Mouse (Mus musculus) gonadal fat pad, adult 2 months (tissue): ENCODE data around the gene Zfp758. TPM values are rescaled to one million over a fixed set of nuclear protein-coding genes. Genes with fewer than 3 reads are reported as not detected.
"Not testable (repeated sequence)": the region's sequence is repeated elsewhere in the genome, so short reads cannot be mapped to it uniquely, and the experiment has no call there.

Experiments used
- DNase-seq: peaks from one replicate; pipeline ENCODE4 v3.0.0-alpha.2; 2012; ENCODE audit warnings: low read depth
- polyA plus RNA-seq: library from polyadenylated mRNA; depleted of rRNA; stranded (reverse); fragments of >200 nt; gene quantifications from 2 replicates; pipeline ENCODE4 v1.2.3, GENCODE M21; 2012; rRNA removed

The Zfp758 gene
- 0.74 and 1.0 TPM in 2 replicates for polyA plus RNA-seq

- peak; percentile 16 for DNase-seq
Observed at GRCm38 (mm10) chr17:22361101-22361781, at the start of gene Zfp758, which contains the start of gene Zfp944. TSS of gene Zfp758 (plus strand) at chr17:22361453. TSS of gene Zfp944 (minus strand) at chr17:22361400.

- DNase-seq, result not testable (repeated sequence)
Observed at GRCm38 (mm10) chr17:22314219-22314618, 47.0 kb upstream of the Zfp758 start.

DNA sequence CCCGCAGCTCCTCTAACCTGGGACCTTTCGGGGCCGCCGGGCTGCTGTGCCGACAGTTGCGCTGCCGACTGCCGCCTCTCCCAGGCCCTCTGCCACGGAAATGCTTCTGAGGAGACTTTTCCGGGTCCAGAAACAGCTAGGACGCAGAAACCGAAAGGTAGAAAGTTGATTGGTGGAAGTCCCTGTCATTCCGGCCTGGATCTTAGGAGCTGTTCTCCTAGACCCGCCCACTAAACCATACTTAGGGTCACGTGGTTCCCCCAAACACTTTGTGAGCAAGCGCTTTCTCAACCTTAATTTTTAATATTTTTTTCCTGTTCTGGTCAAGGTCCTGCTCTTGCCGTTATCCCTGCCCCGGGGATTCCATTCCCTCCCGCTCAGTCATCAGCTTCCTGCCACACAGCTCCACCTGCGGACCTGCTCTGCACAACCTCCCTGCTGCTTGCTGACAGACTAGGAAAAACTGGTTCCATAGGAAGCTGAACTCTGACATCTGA lies 46.5 kb upstream of the Zfp758 start, which contains the start of gene CT030661.1:
CT030661.1 (minus strand) TSS at position 108 of the 497 bp plus-strand sequence.
- DNase-seq, result peak; percentile 78

GRCm38 (mm10) chr17:22315247-22315646 lies 46.0 kb upstream of the Zfp758 start:
- DNase-seq, result not testable (repeated sequence)

DNA sequence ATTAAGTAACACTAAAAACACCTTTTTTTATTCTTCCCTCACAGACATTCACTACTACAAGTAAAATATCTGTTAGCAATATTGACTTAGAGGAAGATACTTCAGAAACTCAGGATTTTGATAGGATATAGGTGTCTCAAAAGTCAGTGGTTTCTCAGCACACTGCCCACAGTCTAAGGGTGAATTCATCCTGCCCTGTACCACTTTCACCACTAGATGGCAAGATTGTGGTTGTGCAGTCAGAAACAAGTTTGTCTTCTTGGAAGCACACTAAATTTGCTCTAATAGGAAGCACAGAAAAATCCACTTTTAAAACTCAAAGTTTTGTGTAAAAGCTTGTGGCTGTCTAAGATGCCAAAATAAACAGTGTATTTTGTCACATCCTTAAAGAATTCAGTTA lies 8.5 kb upstream of the Zfp758 start:
- DNase-seq, result peak; percentile 13

- no peak for DNase-seq
Observed at GRCm38 (mm10) chr17:22360572-22360971, 681 bp upstream of the Zfp758 start.

DNA sequence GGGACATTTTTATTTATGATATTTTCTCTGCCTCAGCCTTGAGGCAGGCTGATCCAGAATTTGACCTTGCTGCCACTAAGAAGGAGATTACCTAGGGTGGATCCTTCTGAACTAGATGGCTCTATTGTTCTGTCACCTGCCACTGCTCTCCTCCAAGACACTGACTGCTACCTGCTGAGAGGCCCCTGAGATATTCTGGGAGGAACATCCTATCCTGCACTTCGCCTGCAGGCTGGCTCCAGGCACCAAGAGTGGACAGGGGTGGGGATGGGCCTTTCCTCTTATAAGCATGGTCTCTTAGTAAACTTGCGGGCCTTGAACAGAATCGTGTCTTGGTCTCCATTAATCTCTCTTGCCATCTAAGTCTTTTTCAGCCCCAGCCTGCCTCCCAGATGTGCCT lies 2.6 kb downstream of the Zfp758 start:
- no peak for DNase-seq

DNA sequence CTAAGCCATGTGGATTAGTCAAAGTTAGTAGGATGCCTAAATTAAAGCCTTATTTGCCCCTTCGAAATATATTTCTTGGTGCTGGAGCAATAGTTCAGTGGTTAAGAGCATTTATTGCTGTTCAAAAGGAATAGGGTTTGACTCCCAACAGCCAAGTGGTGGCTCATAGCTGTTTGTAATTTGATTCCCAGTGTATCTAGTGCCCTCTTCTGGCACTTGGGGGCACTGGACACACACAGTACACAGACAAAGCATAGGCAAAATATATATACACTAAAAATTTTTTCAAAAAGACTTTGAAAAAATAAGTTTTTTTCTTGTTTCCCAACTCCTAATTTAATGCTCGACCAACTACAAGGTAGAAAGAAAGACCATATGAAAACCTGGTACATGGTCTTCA lies 49.5 kb downstream of the Zfp758 start:
- no peak for DNase-seq

DNA sequence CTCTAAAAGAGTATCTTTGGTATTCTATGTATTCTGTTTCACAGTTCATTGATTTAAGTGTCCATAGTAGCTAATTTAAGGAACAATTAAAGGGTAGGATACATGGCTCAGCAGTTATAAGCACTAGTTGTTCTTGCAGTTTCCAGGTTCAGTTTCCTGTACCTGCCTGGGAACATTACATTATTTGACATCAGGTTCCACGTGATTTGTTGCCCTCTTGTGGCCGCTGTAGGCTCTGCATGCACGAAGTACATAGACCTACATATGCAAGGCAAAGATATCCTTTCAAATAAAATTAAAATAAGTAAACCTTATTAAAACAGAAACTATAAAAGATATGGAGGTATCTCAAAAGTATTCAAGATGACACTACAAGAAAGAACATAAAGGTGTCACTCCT lies 56.3 kb downstream of the Zfp758 start:
- DNase-seq, result peak; percentile 17

DNA sequence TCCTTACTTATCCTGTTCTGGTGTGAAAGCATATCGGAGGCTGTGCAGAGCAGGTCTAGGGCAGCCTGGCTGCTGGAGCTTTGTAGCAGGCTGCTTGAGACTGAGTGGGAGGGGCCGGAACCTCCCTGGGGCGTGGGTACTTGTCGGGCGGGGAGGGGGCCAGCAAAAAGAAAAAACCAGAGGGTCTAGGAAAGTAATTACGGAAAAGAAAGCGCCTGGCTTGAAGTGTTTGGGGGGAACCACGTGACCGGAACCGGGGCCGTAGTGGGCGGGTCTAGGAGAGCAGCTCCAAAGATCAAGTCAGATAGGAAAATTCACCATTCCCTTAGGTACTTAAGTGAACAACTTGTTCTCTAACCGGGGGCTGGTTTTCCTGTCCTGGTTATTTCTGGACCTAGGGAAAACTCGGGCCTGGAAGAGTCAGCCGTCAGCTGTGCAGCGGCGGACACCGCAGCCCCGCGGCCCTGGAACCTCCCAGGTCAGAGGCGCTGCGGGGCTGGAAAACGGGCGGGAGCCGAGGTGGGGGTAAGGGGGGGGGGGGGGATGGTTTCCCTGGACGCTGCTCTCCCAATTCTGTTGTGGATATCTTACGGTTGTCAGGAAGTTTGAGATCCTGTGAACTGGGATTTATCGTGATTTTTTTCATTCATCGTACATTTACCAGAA lies 62.8 kb downstream of the Zfp758 start, which contains the start of gene Zfp946:
Zfp946 (plus strand) TSS at position 271 of the 666 bp plus-strand sequence.
- peak; percentile 30 for DNase-seq

DNA sequence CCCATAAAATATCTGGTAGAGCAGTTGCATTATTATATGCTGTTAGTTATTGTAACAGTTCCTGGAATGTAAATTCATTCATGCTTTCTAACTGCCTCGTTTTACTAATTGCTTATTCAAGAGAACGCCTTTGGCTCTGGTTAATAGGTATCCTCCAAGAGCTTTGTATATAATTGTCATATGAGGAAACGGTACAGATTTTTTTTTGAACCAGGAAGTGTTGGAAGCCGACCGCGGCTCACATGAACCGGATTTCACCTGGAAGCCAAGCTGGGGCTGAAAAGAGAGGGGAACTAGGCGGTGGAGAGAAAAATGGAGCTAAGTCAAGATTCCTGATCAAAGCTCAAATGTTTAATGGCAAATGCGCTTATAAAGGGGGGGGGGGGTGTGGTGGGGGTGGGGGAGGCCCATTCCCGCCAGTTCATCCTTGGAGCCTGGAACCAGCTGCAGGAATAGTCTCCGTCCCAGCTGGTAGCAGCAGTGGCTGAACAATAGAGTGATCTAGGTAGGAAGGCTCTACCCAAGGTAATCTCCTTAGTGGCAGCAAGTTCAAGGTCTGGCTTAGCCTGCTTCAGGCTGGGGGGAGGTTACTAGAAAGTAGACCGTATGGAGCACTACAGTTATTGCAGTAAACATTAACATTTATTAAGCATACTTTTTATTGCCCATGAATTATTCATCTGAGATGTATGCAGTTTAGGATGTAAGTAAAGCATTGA lies 63.5 kb downstream of the Zfp758 start:
- DNase-seq, result no peak

Other genes starting within 250 kb of the Zfp758 start
- gene Zfp947, start 195.3 kb upstream of the Zfp758 start, polyA plus RNA-seq, result 0.30 and 0.43 TPM in 2 replicates
- 0.47 and 0.48 TPM in 2 replicates for gene Zfp994, start 135.8 kb upstream of the Zfp758 start, polyA plus RNA-seq
- gene CT030661.1, start 46.6 kb upstream of the Zfp758 start, polyA plus RNA-seq, result 1.2 and 1.3 TPM in 2 replicates
- gene Zfp944, start 53 bp upstream of the Zfp758 start, polyA plus RNA-seq, result 2.2 and 2.5 TPM in 2 replicates
- 2.5 and 3.2 TPM in 2 replicates for gene Zfp946, start 62.8 kb downstream of the Zfp758 start, polyA plus RNA-seq
- not detected in 2 replicates for gene Vmn2r111, start 212.0 kb downstream of the Zfp758 start, polyA plus RNA-seq
- not detected in 2 replicates for gene Vmn2r112, start 239.5 kb downstream of the Zfp758 start, polyA plus RNA-seq